ENCODE assay signal across 21 mouse cellular contexts in the genomic region with DNA sequence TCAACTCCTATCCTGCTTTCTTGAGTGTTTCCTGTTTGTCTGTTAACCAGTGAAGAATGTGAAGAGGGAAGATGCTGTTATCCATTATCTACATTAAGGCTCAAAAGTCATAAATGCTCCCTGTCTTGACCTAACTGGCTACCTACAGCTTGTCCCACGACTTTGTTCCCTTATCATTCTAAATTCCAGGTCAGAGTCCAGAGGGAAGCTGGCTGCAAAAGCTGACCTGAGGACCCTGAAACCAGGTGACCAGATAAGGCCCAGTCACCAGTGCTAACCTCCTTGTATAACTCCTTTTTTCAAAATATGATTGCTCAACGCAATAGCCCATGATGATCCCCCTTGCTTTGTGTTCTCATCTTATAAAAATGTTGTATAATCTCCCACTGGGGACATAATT.
DNase-seq lines count a peak whose midpoint lies in the region; ATAC-seq and TF ChIP-seq lines count a peak whose summit lies in the region.
"Had no signal": no experiment of that assay in that cellular context is flagged by ENCODE, and none has a peak within 500 bp of the region (broad histone marks: within the 10 kb centered on the region; RNA-seq: fewer than 3 reads in every experiment).

No protein-coding gene starts in this region.

- H3K9ac ChIP-seq in liver, embryonic 11.5 days (ENCODE audit: low read depth, low read length), result no peak overlapping the region
- H3K9ac ChIP-seq in liver, embryonic 12.5 days, result no peak overlapping the region
- H3K9ac ChIP-seq in intestine, embryonic 16.5 days (ENCODE audit: low read depth, low read length), result no peak overlapping the region
- H3K9ac ChIP-seq: forebrain, embryonic 13.5 days; hindbrain, embryonic 12.5 days; hindbrain, embryonic 15.5 days had no signal

- H3K36me3 ChIP-seq in liver, embryonic 11.5 days (ENCODE audit: control insufficient read depth, insufficient read depth, low read length), result no peaks in the 10 kb centered on the region
- no peaks in the 10 kb centered on the region for H3K36me3 ChIP-seq in liver, embryonic 12.5 days
- no peaks in the 10 kb centered on the region for H3K36me3 ChIP-seq in intestine, embryonic 16.5 days (ENCODE audit: control insufficient read depth, insufficient read depth, low read length)
- H3K36me3 ChIP-seq: forebrain, embryonic 10.5 days; hindbrain, embryonic 12.5 days; hindbrain, embryonic 15.5 days had no signal

- no peak overlapping the region for H3K27ac ChIP-seq in liver, embryonic 11.5 days (ENCODE audit: low read depth, low read length)
- H3K27ac ChIP-seq in liver, embryonic 12.5 days, result no peak overlapping the region
- no peak overlapping the region for H3K27ac ChIP-seq in intestine, embryonic 16.5 days (ENCODE audit: low read length)
- no peak overlapping the region for H3K27ac ChIP-seq in gastrocnemius, adult 2 months
- H3K27ac ChIP-seq: forebrain, embryonic 10.5 days; forebrain, embryonic 13.5 days; hindbrain, embryonic 12.5 days; hindbrain, embryonic 15.5 days had no signal

- 40% methylated on average over 2 of the region's 2 CpGs for WGBS in liver, embryonic 11.5 days
- WGBS in liver, embryonic 12.5 days (ENCODE audit: insufficient replicate concordance), result 37% methylated on average over 2 of the region's 2 CpGs
- WGBS in intestine, embryonic 16.5 days, result 40% methylated on average over 2 of the region's 2 CpGs

- intact Hi-C loops in gastrocnemius, adult 2 months (cut with DNase I), result no loop called here

- H3K4me3 ChIP-seq in liver, embryonic 11.5 days (ENCODE audit: low read depth, low read length), result no peak overlapping the region
- H3K4me3 ChIP-seq in liver, embryonic 12.5 days, result no peak overlapping the region
- H3K4me3 ChIP-seq in intestine, embryonic 16.5 days (ENCODE audit: low read length), result no peak overlapping the region
- no peak overlapping the region for H3K4me3 ChIP-seq in gastrocnemius, adult 2 months
- H3K4me3 ChIP-seq: forebrain, embryonic 10.5 days; forebrain, embryonic 13.5 days; hindbrain, embryonic 12.5 days; hindbrain, embryonic 15.5 days had no signal

- no peak for TF ChIP-seq CTCF in gastrocnemius, adult 2 months (IDR thresholded peaks at IDR 0.05)

- no peak overlapping the region for H3K4me2 ChIP-seq in liver, embryonic 11.5 days
- H3K4me2 ChIP-seq in liver, embryonic 12.5 days, result no peak overlapping the region
- no peak overlapping the region for H3K4me2 ChIP-seq in intestine, embryonic 16.5 days (ENCODE audit: low read depth, low read length)
- H3K4me2 ChIP-seq: forebrain, embryonic 13.5 days; heart, embryonic 11.5 days; hindbrain, embryonic 12.5 days; hindbrain, embryonic 15.5 days had no signal

- H3K4me1 ChIP-seq in liver, embryonic 11.5 days (replicated peaks; ENCODE audit: control insufficient read depth, insufficient read depth, low read length), result no peaks in the 10 kb centered on the region
- no peaks in the 10 kb centered on the region for H3K4me1 ChIP-seq in liver, embryonic 12.5 days
- peaks cover 12% of the 10 kb centered on the region for H3K4me1 ChIP-seq in intestine, embryonic 16.5 days (ENCODE audit: control insufficient read depth, insufficient read depth, low read length)
- H3K4me1 ChIP-seq: forebrain, embryonic 10.5 days; forebrain, embryonic 13.5 days had no signal

- no peaks in the 10 kb centered on the region for H3K27me3 ChIP-seq in liver, embryonic 11.5 days (replicated peaks; ENCODE audit: control insufficient read depth, insufficient read depth, low read length)
- H3K27me3 ChIP-seq in liver, embryonic 12.5 days (replicated peaks), result no peaks in the 10 kb centered on the region
- no peaks in the 10 kb centered on the region for H3K27me3 ChIP-seq in intestine, embryonic 16.5 days (replicated peaks; ENCODE audit: control insufficient read depth, insufficient read depth, low read length)
- H3K27me3 ChIP-seq: forebrain, embryonic 13.5 days; hindbrain, embryonic 12.5 days; hindbrain, embryonic 15.5 days had no signal

- no peaks in the 10 kb centered on the region for H3K9me3 ChIP-seq in liver, embryonic 11.5 days (ENCODE audit: control insufficient read depth, low read length)
- no peaks in the 10 kb centered on the region for H3K9me3 ChIP-seq in liver, embryonic 12.5 days (replicated peaks)
- no peaks in the 10 kb centered on the region for H3K9me3 ChIP-seq in intestine, embryonic 16.5 days (ENCODE audit: control insufficient read depth, low read length)
- H3K9me3 ChIP-seq: forebrain, embryonic 10.5 days; forebrain, embryonic 13.5 days; hindbrain, embryonic 12.5 days; hindbrain, embryonic 15.5 days had no signal

- no peak for DNase-seq in liver, embryonic 11.5 days (ENCODE audit: low spot score)
- DNase-seq in 3T3-L1 (ENCODE audit: low read depth, low spot score), result peak; percentile 16
- DNase-seq in yolk sac, embryonic 10.5 days (ENCODE audit: low spot score), result peak; percentile 73
- DNase-seq in Muller cell, postnatal 12 days (ENCODE audit: inconsistent ontology term), result no peak
- DNase-seq in gastrocnemius, adult 2 months, result no peak
- DNase-seq: adrenal gland, adult 8-10 months; adrenal gland, postnatal 25 days; cerebellum, adult 18-20 months; cerebellum, adult 9-10 months; cerebellum, postnatal 14 days; gastrocnemius, postnatal 14 days; heart, adult 11 months had no signal

- peak; percentile 34; the same call in 1 of the 2 replicates for ATAC-seq in liver, embryonic 11.5 days (replicated peaks; ENCODE audit: low FRiP score)
- ATAC-seq in liver, embryonic 12.5 days, result no peak
- ATAC-seq in intestine, embryonic 16.5 days, result peak; percentile 83
- ATAC-seq: activated CD4-positive, CD25-positive, alpha-beta regulatory T cell, adult 4 months; CD4-positive, CD25-positive, alpha-beta regulatory T cell, adult 4 months; forebrain, embryonic 13.5 days had no signal

Comparison
In these comparisons a context has a peak if more than half of its experiments do, and no peak if none do; other contexts are left out.
1. DNase-seq: peak in 3T3-L1 (single experiment) and yolk sac, embryonic 10.5 days (single experiment); none in liver, embryonic 11.5 days (single experiment), Muller cell, postnatal 12 days (single experiment) and gastrocnemius, adult 2 months (single experiment).